Mouse (Mus musculus): ENCODE data around the gene Rack1.

- TF ChIP-seq CHD2 (IDR thresholded peaks at IDR 0.05; ENCODE audit: low read depth, low read length) (no peak), MAFK (IDR thresholded peaks at IDR 0.05; ENCODE audit: insufficient read depth, low read depth, low read length) (no peak), ZC3H11A (IDR thresholded peaks at IDR 0.05; ENCODE audit: borderline replicate concordance, low read depth, low read length) (peak; percentile 33; the same call in 1 of the 2 replicates), ZNF384 (IDR thresholded peaks at IDR 0.05; ENCODE audit: low read depth, low read length) (no peak)
Observed at GRCm38 (mm10) chr11:48851270-48851995, 51.3 kb downstream of the Rack1 start.

All from ES-E14 (cell line).